Mouse (Mus musculus) erythroblast, embryonic 14.5 days (primary cell): ENCODE results near the gene Gpx6. TPM values are rescaled to one million over a fixed set of nuclear protein-coding genes. Genes with fewer than 3 reads are reported as not detected.

Experiments
- H3K27me3 ChIP-seq: 2 replicates; pipeline ENCODE4 v1.6.1; 2012; ENCODE audit warnings: inconsistent platforms; ENCODE audit not compliant: control insufficient read depth
- H3K36me3 ChIP-seq: 2 replicates; pipeline ENCODE4 v1.6.1; 2012; ENCODE audit warnings: mild to moderate bottlenecking, inconsistent platforms; ENCODE audit not compliant: control insufficient read depth
- H3K4me1 ChIP-seq: 2 replicates; pipeline ENCODE4 v1.6.1; 2012; ENCODE audit warnings: inconsistent platforms; ENCODE audit not compliant: control insufficient read depth
- H3K4me3 ChIP-seq: replicated peaks from 2 replicates; pipeline ENCODE3; 2012; ENCODE audit warnings: moderate library complexity, mild to moderate bottlenecking, inconsistent platforms
- H3K9me3 ChIP-seq: 2 replicates; pipeline ENCODE4 v1.6.1; 2012; ENCODE audit warnings: low read length, inconsistent platforms, mixed read lengths; ENCODE audit not compliant: control insufficient read depth
- GATA1 ChIP-seq: IDR thresholded peaks from 2 replicates; pipeline ENCODE4 v1.6.1; 2012; ENCODE audit warnings: low read length, inconsistent platforms, mixed read lengths
- TAL1 ChIP-seq: IDR thresholded peaks from 3 replicates; pipeline ENCODE4 v1.6.1; 2012; ENCODE audit warnings: low read length, inconsistent platforms, mixed read lengths
- polyA plus RNA-seq: library from polyadenylated mRNA; stranded (reverse); fragments of >175 nt; gene quantifications from 2 replicates; pipeline ENCODE4 v1.2.3, GENCODE M21; 2012

Gpx6 gene
- polyA plus RNA-seq, 1 experiment: not detected

DNA sequence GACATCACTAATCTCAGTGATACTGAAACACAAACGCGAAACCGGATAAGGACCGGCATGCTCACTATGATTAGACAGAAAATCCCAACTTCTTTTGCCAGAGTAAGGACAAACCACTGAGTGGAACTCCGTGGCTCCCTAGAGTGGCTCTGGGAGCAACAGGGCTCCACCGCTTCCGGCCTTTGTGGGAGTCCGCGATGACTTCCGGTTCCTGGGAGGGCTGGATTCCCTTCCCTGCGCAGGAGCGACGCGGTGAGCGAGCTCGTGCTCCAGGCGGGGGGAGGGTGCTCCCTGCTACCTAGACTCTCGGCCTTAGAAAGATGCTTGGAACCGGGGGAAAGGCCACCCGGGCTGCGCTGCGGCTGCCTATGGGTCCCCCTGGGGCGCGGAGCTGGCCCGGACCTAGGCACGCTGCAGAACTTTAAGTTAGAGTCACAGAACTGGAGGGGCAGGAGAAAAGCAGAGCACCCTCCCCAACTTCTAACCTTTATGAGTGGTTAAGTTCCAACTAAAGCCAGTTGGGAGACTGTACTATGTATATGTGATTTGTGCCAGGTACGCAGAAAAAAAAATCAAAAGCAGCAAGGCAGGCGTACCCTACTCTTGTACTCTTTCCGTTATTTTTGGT is 50.8 kb downstream of the Gpx6 start, which contains the start of gene Zscan12:
Gene Zscan12 (plus strand): TSS at position 200 of the 628 bp plus-strand sequence.
- H3K9me3 ChIP-seq: no peaks in the 10 kb centered on the region
- peak within 1 kb of the TSS; percentile 91 for H3K4me3 ChIP-seq
- H3K36me3 ChIP-seq: peaks cover 18% of the 10 kb centered on the region
- TF ChIP-seq TAL1: no peak
- TF ChIP-seq GATA1: no peak
- H3K27me3 ChIP-seq: no peaks in the 10 kb centered on the region
- H3K4me1 ChIP-seq: peaks cover 31% of the 10 kb centered on the region

DNA sequence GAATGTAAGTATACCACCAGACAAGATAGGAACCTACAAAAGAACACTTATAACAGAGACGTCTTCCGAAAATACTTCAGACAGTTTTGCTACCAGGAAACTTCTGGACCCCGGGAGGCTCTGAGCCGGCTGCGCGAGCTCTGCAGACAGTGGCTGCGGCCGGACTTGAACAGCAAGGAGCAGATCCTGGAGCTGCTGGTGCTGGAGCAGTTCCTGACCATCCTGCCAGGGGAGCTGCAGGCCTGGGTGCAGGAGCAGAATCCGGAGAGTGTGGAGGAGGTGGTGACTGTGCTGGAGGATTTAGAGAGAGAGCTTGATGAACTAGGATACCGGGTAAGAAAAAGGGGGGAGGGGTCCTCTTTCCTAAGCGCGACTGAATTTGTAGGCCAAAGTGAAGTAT is 51.8 kb downstream of the Gpx6 start:
- TF ChIP-seq TAL1 (no peak), GATA1 (no peak)

DNA sequence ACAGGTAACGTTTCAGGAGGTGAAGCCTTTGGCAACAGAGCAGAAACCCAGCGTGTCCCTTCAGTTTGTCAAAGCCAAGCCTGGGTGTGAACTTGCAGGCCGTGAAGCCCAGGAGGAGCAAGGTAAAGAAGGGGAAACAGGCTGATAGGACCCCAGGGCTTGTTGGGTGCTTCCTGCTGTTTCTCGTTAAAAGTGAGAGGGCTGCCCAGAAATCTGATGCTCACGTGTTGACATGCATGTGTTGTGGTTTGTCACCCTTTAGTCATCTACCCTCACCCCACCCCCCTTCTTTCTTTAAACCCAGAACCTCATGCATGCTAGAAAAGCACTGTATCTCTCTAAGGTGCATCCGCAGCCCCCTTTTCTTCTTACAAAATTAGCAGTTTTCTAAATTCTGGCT is 54.7 kb downstream of the Gpx6 start:
- no peak for TF ChIP-seq TAL1
- no peak for TF ChIP-seq GATA1

More for the DNA sequence above, 51.8 kb downstream of the Gpx6 start:
- H3K4me3 ChIP-seq: peak overlapping the region; percentile 91
- H3K27me3 ChIP-seq: no peaks in the 10 kb centered on the region
- H3K4me1 ChIP-seq: peaks cover 33% of the 10 kb centered on the region
- peaks cover 26% of the 10 kb centered on the region for H3K36me3 ChIP-seq
- no peaks in the 10 kb centered on the region for H3K9me3 ChIP-seq

More for the DNA sequence above, 54.7 kb downstream of the Gpx6 start:
- peaks cover 48% of the 10 kb centered on the region for H3K36me3 ChIP-seq
- H3K9me3 ChIP-seq: no peaks in the 10 kb centered on the region
- no peak overlapping the region for H3K4me3 ChIP-seq
- peaks cover 37% of the 10 kb centered on the region for H3K4me1 ChIP-seq
- no peaks in the 10 kb centered on the region for H3K27me3 ChIP-seq

Other genes starting within 250 kb of the Gpx6 start
- gene Olfr1370, start 237.2 kb upstream of the Gpx6 start, polyA plus RNA-seq: not detected in 2 replicates
- gene Olfr1369-ps1, start 200.6 kb upstream of the Gpx6 start, polyA plus RNA-seq: not detected in 2 replicates
- not detected in 2 replicates for gene Olfr263, start 182.5 kb upstream of the Gpx6 start, polyA plus RNA-seq
- not detected in 2 replicates for gene Olfr1368, start 166.3 kb upstream of the Gpx6 start, polyA plus RNA-seq
- gene Trim27, start 132.7 kb upstream of the Gpx6 start, polyA plus RNA-seq: 7.6 and 8.7 TPM in 2 replicates
- gene Gpx5, start 19.4 kb upstream of the Gpx6 start, polyA plus RNA-seq: not detected in 2 replicates
- not detected in 2 replicates for gene Olfr1367, start 34.8 kb downstream of the Gpx6 start, polyA plus RNA-seq
- gene Zscan12, start 50.7 kb downstream of the Gpx6 start, polyA plus RNA-seq: 0.04 and 0.09 TPM in 2 replicates
- gene Zkscan3, start 90.6 kb downstream of the Gpx6 start, polyA plus RNA-seq: 0.69 and 0.93 TPM in 2 replicates
- 0.04 and 0.05 TPM in 2 replicates for gene Pgbd1, start 128.9 kb downstream of the Gpx6 start, polyA plus RNA-seq
- gene Zscan26, start 141.6 kb downstream of the Gpx6 start, polyA plus RNA-seq: 0.08 and 0.09 TPM in 2 replicates
- 0.37 and 0.41 TPM in 2 replicates for gene Nkapl, start 156.4 kb downstream of the Gpx6 start, polyA plus RNA-seq
- 0.01 TPM in 1 of 2 replicates, not detected in the other for gene Zkscan4, start 166.8 kb downstream of the Gpx6 start, polyA plus RNA-seq
- gene Gm10065, start 167.3 kb downstream of the Gpx6 start, polyA plus RNA-seq: not detected in 2 replicates
- 0.05 and 0.06 TPM in 2 replicates for gene AK157302, start 183.1 kb downstream of the Gpx6 start, polyA plus RNA-seq
- gene Gm11273, start 189.3 kb downstream of the Gpx6 start, polyA plus RNA-seq: 3.7 and 5.8 TPM in 2 replicates
- 0.01 and 0.14 TPM in 2 replicates for gene Zkscan8, start 219.0 kb downstream of the Gpx6 start, polyA plus RNA-seq
- gene Olfr1366, start 230.7 kb downstream of the Gpx6 start, polyA plus RNA-seq: not detected in 2 replicates
- not detected in 2 replicates for gene Olfr1535, start 247.8 kb downstream of the Gpx6 start, polyA plus RNA-seq